Mouse (Mus musculus): Measurements from ENCODE around the gene Sash1. TPM values are rescaled to one million over a fixed set of nuclear protein-coding genes. Genes with fewer than 3 reads are reported as not detected.

Sash1 gene
- total RNA-seq, 2 experiments from 2014 or later, result 76.8 to 79.4 TPM

GRCm38 (mm10) chr10:8858718-8859117 lies 27.2 kb downstream of the Sash1 start:
- DNase-seq (ENCODE audit: extremely low spot score in 1 of 2, low spot score in 1 of 2), result no peak

- DNase-seq (ENCODE audit: extremely low spot score in 1 of 2, low spot score in 1 of 2), result no peak
These were observed 28.9 kb downstream of the Sash1 start for GRCm38 (mm10) chr10:8856942-8857341.

GRCm38 (mm10) chr10:8853326-8853725 lies 32.5 kb downstream of the Sash1 start:
- no peak for DNase-seq (ENCODE audit: extremely low spot score in 1 of 2, low spot score in 1 of 2)

GRCm38 (mm10) chr10:8851625-8852024 lies 34.2 kb downstream of the Sash1 start:
- DNase-seq (ENCODE audit: extremely low spot score in 1 of 2, low spot score in 1 of 2), result no peak

GRCm38 (mm10) chr10:8847974-8848373 lies 37.9 kb downstream of the Sash1 start:
- DNase-seq (ENCODE audit: extremely low spot score in 1 of 2, low spot score in 1 of 2), result no peak

- no peak for DNase-seq (ENCODE audit: extremely low spot score in 1 of 2, low spot score in 1 of 2)
These were observed 39.6 kb downstream of the Sash1 start for GRCm38 (mm10) chr10:8846258-8846657.

GRCm38 (mm10) chr10:8845230-8845770 lies 40.6 kb downstream of the Sash1 start:
- DNase-seq (ENCODE audit: extremely low spot score in 1 of 2, low spot score in 1 of 2), result no peak

- DNase-seq (ENCODE audit: extremely low spot score in 1 of 2, low spot score in 1 of 2), result no peak
These were observed 45.9 kb downstream of the Sash1 start for GRCm38 (mm10) chr10:8839956-8840355.

GRCm38 (mm10) chr10:8833816-8834464 lies 51.9 kb downstream of the Sash1 start:
- no peak for DNase-seq (ENCODE audit: extremely low spot score in 1 of 2, low spot score in 1 of 2)

GRCm38 (mm10) chr10:8826303-8826702 lies 59.6 kb downstream of the Sash1 start:
- DNase-seq (ENCODE audit: extremely low spot score in 1 of 2, low spot score in 1 of 2), result no peak

- no peak for DNase-seq (ENCODE audit: extremely low spot score in 1 of 2, low spot score in 1 of 2)
These were observed 60.0 kb downstream of the Sash1 start for GRCm38 (mm10) chr10:8825874-8826273.

- DNase-seq (ENCODE audit: extremely low spot score in 1 of 2, low spot score in 1 of 2), result no peak
These were observed 67.8 kb downstream of the Sash1 start for GRCm38 (mm10) chr10:8818066-8818465.

- DNase-seq (ENCODE audit: extremely low spot score in 1 of 2, low spot score in 1 of 2), result no peak
These were observed 71.8 kb downstream of the Sash1 start for GRCm38 (mm10) chr10:8813984-8814578.

GRCm38 (mm10) chr10:8813259-8813658 lies 72.6 kb downstream of the Sash1 start:
- no peak for DNase-seq (ENCODE audit: extremely low spot score in 1 of 2, low spot score in 1 of 2)

- no peak for DNase-seq (ENCODE audit: extremely low spot score in 1 of 2, low spot score in 1 of 2)
These were observed 73.1 kb downstream of the Sash1 start for GRCm38 (mm10) chr10:8812807-8813206.

GRCm38 (mm10) chr10:8811261-8812039 lies 74.4 kb downstream of the Sash1 start:
- DNase-seq (ENCODE audit: extremely low spot score in 1 of 2, low spot score in 1 of 2), result no peak

- no peak for DNase-seq (ENCODE audit: extremely low spot score in 1 of 2, low spot score in 1 of 2)
These were observed 75.4 kb downstream of the Sash1 start for GRCm38 (mm10) chr10:8810496-8810895.

- no peak for DNase-seq (ENCODE audit: extremely low spot score in 1 of 2, low spot score in 1 of 2)
These were observed 77.5 kb downstream of the Sash1 start for GRCm38 (mm10) chr10:8808383-8808782.

GRCm38 (mm10) chr10:8807581-8807980 lies 78.3 kb downstream of the Sash1 start:
- no peak for DNase-seq (ENCODE audit: extremely low spot score in 1 of 2, low spot score in 1 of 2)

- DNase-seq (ENCODE audit: extremely low spot score in 1 of 2, low spot score in 1 of 2), result no peak
These were observed 80.5 kb downstream of the Sash1 start for GRCm38 (mm10) chr10:8805402-8805801.

GRCm38 (mm10) chr10:8804292-8804691 lies 81.6 kb downstream of the Sash1 start:
- peak in 1 of 2 experiments; percentile 22 for DNase-seq (ENCODE audit: extremely low spot score in 1 of 2, low spot score in 1 of 2)

Measured in layer of hippocampus, postnatal 25 days (tissue).